Mouse (Mus musculus) liver, postnatal 0 days (tissue): ENCODE results near the gene Gm4450.
"Not testable (repeated sequence)": the region's sequence is repeated elsewhere in the genome, so short reads cannot be mapped to it uniquely, and the experiment has no call there.

Experiments
- CTCF ChIP-seq: sonication (generic); IDR thresholded peaks from 2 replicates; pipeline ENCODE4 v1.5.1; 2016; ENCODE audit warnings: antibody characterized with exemption, low read depth
- EP300 ChIP-seq: IDR thresholded peaks from 2 replicates; pipeline ENCODE4 v1.6.1; 2016; ENCODE audit warnings: antibody characterized with exemption, low read depth, mild to moderate bottlenecking

DNA sequence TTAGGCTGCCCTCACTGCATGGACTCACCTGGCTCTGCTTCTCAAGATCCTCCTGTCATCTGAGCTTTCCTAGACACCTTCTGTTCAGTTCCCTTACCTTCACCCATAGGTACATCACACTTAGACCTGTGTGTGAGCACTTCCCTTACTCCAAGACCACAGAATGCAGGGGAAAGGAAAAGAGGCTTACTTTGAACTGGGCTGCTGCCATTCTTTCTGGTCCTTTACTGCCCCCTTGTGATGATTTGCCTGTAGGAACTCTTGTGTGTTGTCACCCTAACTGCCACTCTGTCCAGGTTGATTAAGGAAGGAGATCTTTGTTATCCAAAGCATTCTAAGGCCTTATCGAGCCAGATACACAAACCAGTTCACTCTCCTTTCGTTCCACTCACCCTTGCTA, 39.8 kb upstream of the Gm4450 start:
- not testable (repeated sequence) for TF ChIP-seq EP300, CTCF
